Mouse (Mus musculus) midbrain, embryonic 10.5 days (tissue): ENCODE measurements around the gene Ptpn5. TPM values are rescaled to one million over a fixed set of nuclear protein-coding genes. Genes with fewer than 3 reads are reported as not detected.

Source experiments
- DNase-seq: peaks from one replicate; pipeline ENCODE4 v3.0.0-alpha.2; 2017; ENCODE audit warnings: low spot score
- H3K27ac ChIP-seq: fragments of 300-500 bp; sonication (generic); replicated peaks from 2 replicates; pipeline ENCODE4 v1.5.1; 2016; ENCODE audit warnings: mild to moderate bottlenecking
- H3K27me3 ChIP-seq: fragments of 300-500 bp; sonication (generic); 2 replicates; pipeline ENCODE4 v1.6.1; 2016; ENCODE audit warnings: low read depth, mild to moderate bottlenecking; ENCODE audit not compliant: poor library complexity, severe bottlenecking
- H3K36me3 ChIP-seq: fragments of 300-500 bp; sonication (generic); 2 replicates; pipeline ENCODE4 v1.6.1; 2016; ENCODE audit warnings: mild to moderate bottlenecking, moderate library complexity
- H3K4me1 ChIP-seq: fragments of 300-500 bp; sonication (generic); 2 replicates; pipeline ENCODE4 v1.6.1; 2016
- H3K4me3 ChIP-seq: fragments of 300-500 bp; sonication (generic); 2 replicates; pipeline ENCODE4 v1.5.1; 2016; ENCODE audit warnings: mild to moderate bottlenecking, moderate library complexity
- H3K9me3 ChIP-seq: fragments of 300-500 bp; sonication (generic); replicated peaks from 2 replicates; pipeline ENCODE4 v1.6.1; 2016; ENCODE audit warnings: mild to moderate bottlenecking
- WGBS: fragments of 180-500 bp; shearing (Covaris S2); methylation state at CpG from one replicate; pipeline ENCODE4 v1.1.7; 2016; 5-methylcytosine and 5-hydroxymethylcytosine counted together
- polyA plus RNA-seq: library from polyadenylated mRNA; unstranded; fragments of >200 nt; fragmentation: Nextera tagmentation; extraction: Ambion mirVana; gene quantifications from 2 replicates; pipeline ENCODE4 v1.2.1, GENCODE M21; 2016

The Ptpn5 gene
- polyA plus RNA-seq, 1 experiment from 2014 or later, result 6.6 TPM

DNA sequence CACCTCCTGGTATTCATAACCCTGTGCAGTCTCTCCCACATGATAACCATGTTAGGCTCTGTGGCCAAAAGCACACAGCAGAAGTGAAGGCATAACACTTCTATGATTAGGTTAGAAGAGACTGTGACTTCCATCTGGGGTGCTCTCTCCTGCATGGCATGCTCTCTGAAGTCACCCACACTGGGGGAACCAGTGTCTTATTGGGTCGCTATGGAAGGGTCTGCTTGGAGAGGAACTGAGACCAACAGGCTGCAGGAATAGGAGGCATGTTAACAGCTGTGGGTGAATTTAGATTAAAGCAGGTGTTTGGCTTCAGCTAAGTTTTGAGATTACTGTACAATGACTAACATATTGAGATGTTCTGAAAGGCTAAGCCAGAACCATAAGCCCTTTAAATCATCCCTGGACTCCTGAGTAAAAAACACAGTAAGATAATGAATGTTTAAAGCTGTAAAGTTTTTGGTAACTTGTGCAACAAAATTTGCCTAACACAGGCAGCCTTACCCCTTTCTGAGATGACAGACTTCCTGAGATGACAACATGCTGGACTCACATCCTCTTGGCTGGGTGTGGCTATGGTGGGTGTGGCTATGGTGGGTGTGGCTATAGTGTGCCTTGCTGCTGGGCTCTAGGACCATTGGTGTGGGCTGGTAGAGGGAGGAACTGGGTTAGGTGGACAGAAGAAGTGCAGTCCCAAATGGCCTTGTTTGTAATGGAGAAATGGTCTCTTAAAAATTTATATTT is 29.6 kb downstream of the Ptpn5 start:
- Histone ChIP-seq H3K27me3 (no peaks in the 10 kb centered on the region), H3K9me3 (no peaks in the 10 kb centered on the region), H3K4me1 (no peaks in the 10 kb centered on the region), H3K36me3 (no peaks in the 10 kb centered on the region), H3K27ac (no peak overlapping the region), H3K4me3 (no peak overlapping the region)
- DNase-seq, result no peak
- 80% methylated on average over 1 of the region's 1 CpGs for WGBS

DNA sequence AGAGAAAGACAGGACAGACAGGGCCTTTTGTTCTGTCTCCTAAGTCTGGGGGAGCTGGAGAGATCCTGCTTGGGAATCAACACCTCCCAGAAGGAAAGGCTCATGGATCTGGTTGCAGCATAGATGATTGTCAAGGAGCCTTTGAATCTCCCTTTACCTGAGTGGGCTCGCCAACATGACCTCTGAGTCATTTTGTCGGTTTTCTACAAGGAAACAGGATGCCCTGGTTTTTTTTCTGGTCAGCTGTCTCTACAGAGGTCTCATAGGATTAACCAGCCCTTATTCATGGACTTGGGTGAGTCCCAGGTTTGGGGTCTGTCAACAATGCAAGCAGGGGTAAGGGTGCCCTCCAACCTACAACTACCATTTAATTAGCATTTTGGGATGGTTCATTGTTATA is 30.5 kb downstream of the Ptpn5 start:
- WGBS, result 76% methylated on average over 2 of the region's 2 CpGs

DNA sequence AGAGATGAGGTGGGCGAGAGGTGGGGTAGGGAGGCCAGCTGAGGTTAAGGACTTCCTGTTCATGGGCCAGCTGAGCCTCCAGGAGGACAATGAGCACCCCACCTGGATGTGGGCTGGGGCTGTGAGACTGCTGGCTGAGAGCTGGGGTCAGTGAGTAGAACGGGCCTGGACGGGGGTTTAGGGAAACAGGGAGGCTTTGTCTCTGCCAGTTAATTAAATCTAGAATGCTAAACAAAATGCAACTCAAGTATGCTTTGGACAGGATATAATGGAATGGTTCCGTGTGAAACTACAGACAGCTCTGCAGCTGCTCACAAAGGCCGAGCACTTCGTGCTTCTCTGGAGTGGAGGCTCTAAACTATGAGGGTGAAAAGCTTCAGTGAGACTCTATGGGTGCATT is 32.9 kb downstream of the Ptpn5 start:
- Histone ChIP-seq H3K4me1 (no peaks in the 10 kb centered on the region), H3K9me3 (no peaks in the 10 kb centered on the region), H3K36me3 (no peaks in the 10 kb centered on the region), H3K27ac (no peak overlapping the region), H3K4me3 (no peak overlapping the region), H3K27me3 (no peaks in the 10 kb centered on the region)
- no peak for DNase-seq
- 76% methylated on average over 6 of the region's 6 CpGs for WGBS

More for the DNA sequence above, 30.5 kb downstream of the Ptpn5 start:
- Histone ChIP-seq H3K27me3 (no peaks in the 10 kb centered on the region), H3K4me1 (no peaks in the 10 kb centered on the region), H3K4me3 (no peak overlapping the region), H3K27ac (no peak overlapping the region), H3K36me3 (no peaks in the 10 kb centered on the region), H3K9me3 (no peaks in the 10 kb centered on the region)
- no peak for DNase-seq

DNA sequence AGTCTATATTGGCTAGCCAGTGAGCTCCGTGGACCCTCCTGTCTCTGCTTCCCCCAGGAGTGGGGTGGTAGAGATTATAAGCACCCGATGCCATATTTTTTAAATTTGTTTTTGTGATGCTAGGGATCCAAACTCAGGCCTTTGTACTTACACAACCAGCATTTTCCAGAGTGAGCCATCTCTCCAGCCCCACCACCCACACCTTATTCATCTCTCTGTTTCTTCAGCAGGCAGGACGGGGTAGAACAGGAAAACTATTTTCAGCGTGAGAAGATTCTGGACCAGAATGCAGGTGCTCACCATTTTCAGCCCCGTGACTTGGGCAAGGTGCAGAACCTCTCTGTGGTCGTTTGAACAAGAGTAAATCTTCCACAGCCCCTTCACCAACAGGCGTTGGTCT is 34.2 kb downstream of the Ptpn5 start:
- Histone ChIP-seq H3K4me3 (no peak overlapping the region), H3K36me3 (no peaks in the 10 kb centered on the region), H3K27me3 (no peaks in the 10 kb centered on the region), H3K4me1 (no peaks in the 10 kb centered on the region), H3K27ac (no peak overlapping the region), H3K9me3 (no peaks in the 10 kb centered on the region)
- DNase-seq, result no peak
- WGBS, result 85% methylated on average over 7 of the region's 7 CpGs

DNA sequence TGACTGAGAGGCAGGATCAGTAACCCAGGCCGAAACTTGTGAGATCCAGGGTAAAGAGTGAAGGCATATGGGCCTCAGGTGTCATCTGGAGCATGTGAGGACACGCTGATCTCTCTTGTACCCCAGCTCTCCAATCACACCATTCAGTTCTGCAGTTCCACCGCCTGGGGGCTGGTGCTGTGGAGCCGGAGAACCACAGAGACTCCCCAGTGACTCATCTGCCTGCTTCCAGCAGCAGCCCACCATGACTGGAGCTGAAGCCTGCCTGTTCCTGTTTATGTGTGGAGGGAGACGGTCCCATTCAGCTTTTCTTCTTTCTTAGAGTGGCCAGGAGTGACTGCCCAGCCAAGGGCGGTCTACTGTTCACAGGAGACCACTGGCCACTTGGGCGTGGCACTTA is 35.4 kb downstream of the Ptpn5 start:
- no peak overlapping the region for H3K27ac ChIP-seq
- H3K4me3 ChIP-seq, result no peak overlapping the region
- no peak for DNase-seq
- H3K36me3 ChIP-seq, result no peaks in the 10 kb centered on the region
- H3K9me3 ChIP-seq, result no peaks in the 10 kb centered on the region
- 67% methylated on average over 7 of the region's 7 CpGs for WGBS
- no peaks in the 10 kb centered on the region for H3K4me1 ChIP-seq
- no peaks in the 10 kb centered on the region for H3K27me3 ChIP-seq

DNA sequence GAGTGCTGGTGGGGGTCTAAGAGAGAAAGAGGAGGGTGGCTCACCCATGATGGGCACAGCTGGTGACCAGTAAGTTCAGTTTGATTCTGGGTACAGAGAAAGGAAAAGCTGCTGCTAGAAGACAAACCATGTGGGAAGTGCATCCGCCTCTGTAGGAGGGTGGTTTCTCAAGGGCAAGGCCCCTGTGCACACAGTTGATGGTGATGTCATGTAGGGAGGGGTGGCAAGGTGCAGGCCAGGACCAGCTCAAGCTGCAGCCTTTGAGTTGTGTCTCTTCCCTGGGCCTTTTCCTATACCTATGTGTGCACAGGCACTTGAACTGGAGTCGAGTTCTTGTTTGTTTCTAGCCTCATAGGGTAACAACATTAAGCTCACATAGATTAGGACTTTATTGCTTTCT is 38.5 kb downstream of the Ptpn5 start:
- Histone ChIP-seq H3K4me3 (no peak overlapping the region), H3K9me3 (no peaks in the 10 kb centered on the region), H3K27me3 (no peaks in the 10 kb centered on the region), H3K4me1 (no peaks in the 10 kb centered on the region), H3K36me3 (no peaks in the 10 kb centered on the region), H3K27ac (no peak overlapping the region)
- 81% methylated on average over 2 of the region's 2 CpGs for WGBS
- no peak for DNase-seq

DNA sequence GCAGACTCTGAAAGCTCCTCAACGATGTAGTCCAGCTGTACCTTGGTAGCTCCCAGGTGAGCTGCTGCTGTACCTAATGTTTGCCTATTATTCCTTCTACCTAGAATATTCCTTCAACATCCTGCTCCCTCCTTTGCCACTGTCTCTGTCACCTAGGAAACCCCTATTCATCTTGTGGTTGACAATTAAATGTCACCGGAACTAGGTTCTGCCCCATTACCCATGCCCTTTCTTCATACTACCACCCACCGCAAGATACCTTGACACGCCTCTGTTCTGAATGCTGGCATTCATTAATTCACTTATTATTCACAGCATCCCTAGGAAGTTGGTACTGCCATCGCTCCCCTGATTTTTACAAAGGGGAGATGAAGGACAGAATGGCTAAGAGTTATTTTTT is 39.5 kb downstream of the Ptpn5 start:
- Histone ChIP-seq H3K4me1 (no peaks in the 10 kb centered on the region), H3K36me3 (no peaks in the 10 kb centered on the region), H3K9me3 (no peaks in the 10 kb centered on the region), H3K27ac (no peak overlapping the region), H3K27me3 (no peaks in the 10 kb centered on the region), H3K4me3 (no peak overlapping the region)
- 87% methylated on average over 5 of the region's 5 CpGs for WGBS
- no peak for DNase-seq

DNA sequence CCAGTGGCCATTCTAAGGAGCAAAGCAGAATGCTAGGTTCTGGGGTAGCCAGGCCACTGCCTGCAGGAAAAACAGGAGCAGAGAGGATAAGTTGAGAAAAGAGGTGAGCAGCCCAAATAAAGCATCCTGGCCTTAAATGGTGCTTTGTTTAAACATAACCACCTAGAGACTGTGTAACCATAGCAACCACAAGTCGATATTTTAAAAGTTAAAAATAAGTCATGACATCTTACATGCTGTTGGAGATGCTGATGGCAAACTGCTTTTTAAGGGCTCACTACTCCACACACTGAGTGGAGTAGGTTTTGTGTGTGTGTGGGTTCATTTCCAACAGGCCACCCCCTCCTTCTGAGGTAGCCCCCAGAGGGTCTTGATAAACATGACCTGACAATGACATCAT is 48.4 kb downstream of the Ptpn5 start:
- H3K27ac ChIP-seq, result no peak overlapping the region
- no peaks in the 10 kb centered on the region for H3K27me3 ChIP-seq
- H3K4me1 ChIP-seq, result no peaks in the 10 kb centered on the region
- 88% methylated on average over 1 of the region's 1 CpGs for WGBS
- no peaks in the 10 kb centered on the region for H3K36me3 ChIP-seq
- DNase-seq, result no peak
- H3K9me3 ChIP-seq, result no peaks in the 10 kb centered on the region
- no peak overlapping the region for H3K4me3 ChIP-seq

DNA sequence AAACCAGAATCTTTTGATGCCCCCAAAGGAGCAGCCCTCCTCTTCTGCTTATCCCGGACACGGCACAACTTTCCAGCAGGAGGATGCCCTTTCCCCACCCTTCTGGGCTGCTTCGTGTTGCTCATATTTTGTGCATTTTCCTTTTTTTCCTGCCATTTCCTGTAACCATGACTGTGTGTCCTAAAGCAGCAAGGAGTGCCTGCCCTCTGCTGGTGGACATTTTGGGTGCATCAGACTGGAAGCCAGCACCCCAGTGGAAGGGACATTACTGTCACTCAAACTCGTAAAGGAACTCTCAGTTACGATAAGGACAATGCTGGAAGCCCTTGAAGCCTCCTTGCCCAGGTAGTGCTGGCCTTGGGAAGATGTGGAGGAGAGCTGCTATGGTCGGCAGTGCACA is 52.2 kb downstream of the Ptpn5 start:
- Histone ChIP-seq H3K9me3 (no peaks in the 10 kb centered on the region), H3K27ac (no peak overlapping the region), H3K36me3 (no peaks in the 10 kb centered on the region), H3K4me3 (no peak overlapping the region), H3K4me1 (no peaks in the 10 kb centered on the region), H3K27me3 (no peaks in the 10 kb centered on the region)
- peak; percentile 45 for DNase-seq
- 56% methylated on average over 6 of the region's 6 CpGs for WGBS

DNA sequence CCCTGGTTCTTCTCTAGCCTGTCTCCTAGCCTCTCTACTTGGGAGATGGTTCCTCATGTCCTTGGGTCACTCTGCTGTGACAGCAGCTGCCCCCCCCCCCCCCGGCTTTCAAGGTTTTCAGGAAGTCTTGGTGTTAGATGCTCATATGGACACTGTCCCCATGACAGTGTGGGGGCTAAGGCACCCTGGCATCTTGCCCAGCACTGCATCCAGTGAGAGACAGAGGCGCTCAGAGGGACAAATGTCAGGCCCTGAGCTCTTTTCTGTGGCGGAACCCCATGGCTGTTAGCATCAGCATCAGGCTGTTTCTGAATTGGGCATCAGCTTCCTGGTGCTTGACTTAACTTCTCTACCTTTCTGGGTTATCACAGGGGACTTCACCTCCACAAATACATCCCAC is 52.6 kb downstream of the Ptpn5 start:
- no peak for DNase-seq
- H3K27me3 ChIP-seq, result no peaks in the 10 kb centered on the region
- WGBS, result 77% methylated on average over 3 of the region's 3 CpGs
- no peaks in the 10 kb centered on the region for H3K4me1 ChIP-seq
- no peak overlapping the region for H3K27ac ChIP-seq
- no peak overlapping the region for H3K4me3 ChIP-seq
- no peaks in the 10 kb centered on the region for H3K36me3 ChIP-seq
- no peaks in the 10 kb centered on the region for H3K9me3 ChIP-seq

DNA sequence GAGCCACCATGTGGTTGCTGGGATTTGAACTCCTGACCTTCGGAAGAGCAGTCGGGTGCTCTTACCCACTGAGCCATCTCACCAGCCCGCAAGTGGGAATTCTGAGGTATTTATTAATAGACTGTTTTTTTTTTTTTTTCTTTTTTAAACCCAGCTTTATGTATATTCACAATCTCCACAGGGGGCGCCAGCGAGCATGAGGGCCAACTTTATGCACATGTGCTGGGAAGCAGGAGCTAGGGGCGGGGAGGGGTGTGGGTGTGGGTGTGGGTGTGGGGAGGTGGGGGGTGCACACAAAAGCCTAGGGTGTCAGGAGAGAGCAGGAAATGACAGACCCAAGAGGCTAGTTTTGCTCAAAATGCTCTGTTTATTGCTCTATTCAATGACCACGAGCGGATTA is 56.0 kb downstream of the Ptpn5 start:
- Histone ChIP-seq H3K27ac (no peak overlapping the region), H3K4me3 (no peak overlapping the region), H3K27me3 (no peaks in the 10 kb centered on the region), H3K9me3 (no peaks in the 10 kb centered on the region), H3K4me1 (peaks cover 7% of the 10 kb centered on the region), H3K36me3 (no peaks in the 10 kb centered on the region)
- DNase-seq, result peak; percentile 34
- 69% methylated on average over 8 of the region's 8 CpGs for WGBS

DNA sequence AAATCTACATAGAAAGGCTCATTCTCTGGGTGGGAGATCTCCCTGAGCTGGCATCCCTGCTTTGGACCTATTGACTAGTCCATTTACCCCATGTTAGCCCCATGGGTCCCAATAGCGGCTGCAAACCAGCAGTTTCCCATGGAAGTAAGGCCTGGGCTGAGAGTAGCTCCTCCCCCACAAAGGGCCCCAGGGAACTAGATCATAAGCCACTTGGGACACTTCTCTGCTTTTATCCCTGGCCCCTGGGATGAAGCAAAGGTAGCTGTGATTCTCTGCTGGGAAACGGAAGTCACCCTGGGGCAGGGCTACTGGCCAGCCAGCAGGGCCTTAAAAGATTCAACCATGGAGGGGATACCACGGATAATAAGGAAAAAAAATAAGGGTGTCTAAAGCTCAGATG is 56.8 kb downstream of the Ptpn5 start:
- WGBS, result 71% methylated on average over 3 of the region's 3 CpGs
- Histone ChIP-seq H3K4me1 (peaks cover 7% of the 10 kb centered on the region), H3K4me3 (no peak overlapping the region)

DNA sequence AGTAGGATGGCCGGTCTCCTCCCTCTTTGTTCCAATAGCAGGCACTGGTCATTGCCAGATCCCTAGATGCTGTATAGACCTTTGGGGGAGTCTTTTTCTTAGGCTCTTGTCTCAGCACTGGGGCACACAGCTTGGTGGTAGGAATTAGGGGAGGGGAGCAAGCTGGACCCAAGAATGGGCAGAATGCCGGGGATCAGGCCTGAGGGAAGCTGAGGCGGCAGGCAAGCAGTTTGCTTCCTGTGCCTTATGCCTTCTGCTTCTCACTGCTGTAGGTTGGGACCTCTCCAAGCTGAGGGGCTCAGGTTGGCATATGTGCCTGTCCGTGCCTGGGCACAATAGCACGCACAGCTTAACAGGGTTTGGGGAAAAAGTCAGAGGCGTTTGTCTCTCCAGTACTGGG is 57.3 kb downstream of the Ptpn5 start:
- Histone ChIP-seq H3K27ac (no peak overlapping the region), H3K4me1 (peaks cover 7% of the 10 kb centered on the region), H3K9me3 (no peaks in the 10 kb centered on the region), H3K4me3 (no peak overlapping the region), H3K27me3 (no peaks in the 10 kb centered on the region), H3K36me3 (no peaks in the 10 kb centered on the region)
- 81% methylated on average over 6 of the region's 6 CpGs for WGBS
- DNase-seq, result no peak

More for the DNA sequence above, 56.8 kb downstream of the Ptpn5 start:
- Histone ChIP-seq H3K36me3 (no peaks in the 10 kb centered on the region), H3K27ac (no peak overlapping the region), H3K27me3 (no peaks in the 10 kb centered on the region), H3K9me3 (no peaks in the 10 kb centered on the region)
- no peak for DNase-seq
